Mouse (Mus musculus) E14TG2a.4 (cell line): Measurements from ENCODE around the gene Atp2b4.

Experiments used
- CTCF ChIP-seq: conservative IDR thresholded peaks from 2 replicates; pipeline ENCODE4 v1.5.1; 2014; ENCODE audit warnings: low read length
- NANOG ChIP-seq: IDR thresholded peaks from 2 replicates; pipeline ENCODE4 v1.6.1; 2014; ENCODE audit warnings: borderline replicate concordance, low read length, mixed read lengths

DNA sequence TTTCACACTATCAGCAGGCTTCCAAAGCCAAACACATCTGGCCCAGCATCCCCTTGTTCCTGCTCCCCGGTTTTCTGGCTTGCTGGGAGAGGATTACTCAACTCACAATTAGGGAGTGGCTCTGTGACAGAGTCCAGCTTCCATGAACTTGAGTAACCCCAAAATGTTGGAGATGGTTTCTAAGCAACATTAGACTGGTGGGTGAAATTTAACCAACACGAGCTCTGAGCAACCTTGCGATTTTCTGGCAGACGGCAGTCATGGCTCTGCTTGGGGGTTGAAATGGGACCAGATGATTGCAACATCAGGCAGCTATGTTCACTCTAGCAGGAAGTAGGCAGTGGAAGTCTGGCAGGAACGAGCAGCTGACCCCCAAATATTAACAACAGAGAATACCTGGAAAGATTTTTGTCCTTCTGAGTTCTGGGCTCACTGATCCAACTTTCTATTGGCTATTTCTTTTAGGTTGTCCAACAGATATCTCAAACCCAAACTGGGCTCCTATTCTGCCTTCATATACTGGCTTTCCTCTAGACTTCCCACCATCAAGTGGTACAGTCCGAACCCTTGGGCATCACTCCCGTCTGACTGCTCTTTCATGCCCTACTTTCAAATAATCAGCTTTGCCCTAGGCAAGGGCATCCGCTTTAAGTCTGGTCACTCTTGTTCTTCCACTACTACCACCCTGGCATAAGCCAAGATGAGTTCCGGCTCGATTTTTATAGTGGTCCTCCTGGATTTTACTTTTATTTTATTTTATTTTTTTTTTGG is 114.9 kb downstream of the Atp2b4 start:
- TF ChIP-seq CTCF (no peak), NANOG (no peak)
